Mouse (Mus musculus) erythroblast, embryonic 14.5 days (primary cell): ENCODE results near the gene Ank3. TPM values are rescaled to one million over a fixed set of nuclear protein-coding genes. Genes with fewer than 3 reads are reported as not detected.

Source experiments
- H3K27me3 ChIP-seq: 2 replicates; pipeline ENCODE4 v1.6.1; 2012; ENCODE audit warnings: inconsistent platforms; ENCODE audit not compliant: control insufficient read depth
- H3K36me3 ChIP-seq: 2 replicates; pipeline ENCODE4 v1.6.1; 2012; ENCODE audit warnings: mild to moderate bottlenecking, inconsistent platforms; ENCODE audit not compliant: control insufficient read depth
- H3K4me1 ChIP-seq: 2 replicates; pipeline ENCODE4 v1.6.1; 2012; ENCODE audit warnings: inconsistent platforms; ENCODE audit not compliant: control insufficient read depth
- H3K4me3 ChIP-seq: replicated peaks from 2 replicates; pipeline ENCODE3; 2012; ENCODE audit warnings: moderate library complexity, mild to moderate bottlenecking, inconsistent platforms
- H3K9me3 ChIP-seq: 2 replicates; pipeline ENCODE4 v1.6.1; 2012; ENCODE audit warnings: low read length, inconsistent platforms, mixed read lengths; ENCODE audit not compliant: control insufficient read depth
- GATA1 ChIP-seq: IDR thresholded peaks from 2 replicates; pipeline ENCODE4 v1.6.1; 2012; ENCODE audit warnings: low read length, inconsistent platforms, mixed read lengths
- TAL1 ChIP-seq: IDR thresholded peaks from 3 replicates; pipeline ENCODE4 v1.6.1; 2012; ENCODE audit warnings: low read length, inconsistent platforms, mixed read lengths
- polyA plus RNA-seq: library from polyadenylated mRNA; stranded (reverse); fragments of >175 nt; gene quantifications from 2 replicates; pipeline ENCODE4 v1.2.3, GENCODE M21; 2012

Ank3 gene
- polyA plus RNA-seq, 1 experiment: 0.03 TPM

GRCm38 (mm10) chr10:69659818-69660217, 261.2 kb downstream of the Ank3 start:
- no peak overlapping the region for H3K4me3 ChIP-seq
- no peak for TF ChIP-seq GATA1
- TF ChIP-seq TAL1: no peak
- no peaks in the 10 kb centered on the region for H3K9me3 ChIP-seq
- H3K27me3 ChIP-seq: no peaks in the 10 kb centered on the region
- H3K4me1 ChIP-seq: peaks cover 4% of the 10 kb centered on the region
- H3K36me3 ChIP-seq: no peaks in the 10 kb centered on the region

- TF ChIP-seq GATA1 (no peak), TAL1 (no peak)
- no peaks in the 10 kb centered on the region for H3K9me3 ChIP-seq
- no peaks in the 10 kb centered on the region for H3K27me3 ChIP-seq
- H3K36me3 ChIP-seq: no peaks in the 10 kb centered on the region
- no peak overlapping the region for H3K4me3 ChIP-seq
- peaks cover 3% of the 10 kb centered on the region for H3K4me1 ChIP-seq
These were observed 263.8 kb downstream of the Ank3 start for GRCm38 (mm10) chr10:69662338-69662737.

GRCm38 (mm10) chr10:69667482-69667881, 268.9 kb downstream of the Ank3 start:
- Histone ChIP-seq H3K4me3 (no peak overlapping the region), H3K36me3 (no peaks in the 10 kb centered on the region), H3K4me1 (no peaks in the 10 kb centered on the region), H3K9me3 (no peaks in the 10 kb centered on the region), H3K27me3 (no peaks in the 10 kb centered on the region)
- TF ChIP-seq GATA1: no peak
- no peak for TF ChIP-seq TAL1

- Histone ChIP-seq H3K4me3 (no peak overlapping the region), H3K27me3 (no peaks in the 10 kb centered on the region), H3K9me3 (no peaks in the 10 kb centered on the region), H3K4me1 (no peaks in the 10 kb centered on the region), H3K36me3 (no peaks in the 10 kb centered on the region)
- TF ChIP-seq GATA1 (no peak), TAL1 (no peak)
These were observed 271.9 kb downstream of the Ank3 start for GRCm38 (mm10) chr10:69670496-69670895.

- Histone ChIP-seq H3K4me3 (no peak overlapping the region), H3K36me3 (no peaks in the 10 kb centered on the region), H3K4me1 (no peaks in the 10 kb centered on the region), H3K9me3 (no peaks in the 10 kb centered on the region), H3K27me3 (no peaks in the 10 kb centered on the region)
- TF ChIP-seq GATA1 (no peak), TAL1 (no peak)
These were observed 272.4 kb downstream of the Ank3 start for GRCm38 (mm10) chr10:69670959-69671358.

- Histone ChIP-seq H3K36me3 (no peaks in the 10 kb centered on the region), H3K9me3 (no peaks in the 10 kb centered on the region), H3K4me1 (no peaks in the 10 kb centered on the region), H3K27me3 (no peaks in the 10 kb centered on the region), H3K4me3 (no peak overlapping the region)
- no peak for TF ChIP-seq GATA1
- TF ChIP-seq TAL1: no peak
These were observed 272.9 kb downstream of the Ank3 start for GRCm38 (mm10) chr10:69671505-69671904.

- Histone ChIP-seq H3K36me3 (no peaks in the 10 kb centered on the region), H3K4me3 (no peak overlapping the region), H3K27me3 (no peaks in the 10 kb centered on the region), H3K9me3 (no peaks in the 10 kb centered on the region), H3K4me1 (no peaks in the 10 kb centered on the region)
- TF ChIP-seq GATA1: no peak
- no peak for TF ChIP-seq TAL1
These were observed 274.0 kb downstream of the Ank3 start for GRCm38 (mm10) chr10:69672545-69672944.

GRCm38 (mm10) chr10:69678230-69678629, 279.7 kb downstream of the Ank3 start:
- Histone ChIP-seq H3K4me1 (no peaks in the 10 kb centered on the region), H3K36me3 (no peaks in the 10 kb centered on the region), H3K9me3 (peaks cover 3% of the 10 kb centered on the region; the same call in 1 of the 2 replicates), H3K27me3 (no peaks in the 10 kb centered on the region), H3K4me3 (no peak overlapping the region)
- TF ChIP-seq GATA1 (no peak), TAL1 (no peak)

GRCm38 (mm10) chr10:69686336-69686735, 287.8 kb downstream of the Ank3 start:
- H3K9me3 ChIP-seq: peaks cover 3% of the 10 kb centered on the region; the same call in 1 of the 2 replicates
- H3K4me1 ChIP-seq: no peaks in the 10 kb centered on the region
- no peak for TF ChIP-seq GATA1
- no peak for TF ChIP-seq TAL1
- no peaks in the 10 kb centered on the region for H3K36me3 ChIP-seq
- H3K4me3 ChIP-seq: no peak overlapping the region
- H3K27me3 ChIP-seq: no peaks in the 10 kb centered on the region

GRCm38 (mm10) chr10:69689096-69689495, 290.5 kb downstream of the Ank3 start:
- no peak for TF ChIP-seq GATA1
- TF ChIP-seq TAL1: no peak
- Histone ChIP-seq H3K4me3 (no peak overlapping the region), H3K36me3 (no peaks in the 10 kb centered on the region), H3K9me3 (no peaks in the 10 kb centered on the region), H3K4me1 (no peaks in the 10 kb centered on the region), H3K27me3 (no peaks in the 10 kb centered on the region)
